Mouse (Mus musculus) ES-E14 (cell line): ENCODE data around the gene Mrpl20.

Experiments
- HCFC1 ChIP-seq: IDR thresholded peaks from 2 replicates; pipeline ENCODE4 v1.6.1; 2012; ENCODE audit warnings: low read length, inconsistent platforms, borderline replicate concordance; ENCODE audit not compliant: insufficient read depth
- MAFK ChIP-seq: IDR thresholded peaks from 2 replicates; pipeline ENCODE4 v1.6.1; 2014; ENCODE audit warnings: mild to moderate bottlenecking, low read depth, low read length, inconsistent platforms; ENCODE audit not compliant: insufficient read depth
- ZC3H11A ChIP-seq: IDR thresholded peaks from 2 replicates; pipeline ENCODE4 v1.6.1; 2012; ENCODE audit warnings: low read depth, mild to moderate bottlenecking, inconsistent platforms, low read length, borderline replicate concordance
- ZNF384 ChIP-seq: IDR thresholded peaks from 2 replicates; pipeline ENCODE4 v1.6.1; 2012; ENCODE audit warnings: low read depth, low read length, inconsistent platforms

DNA sequence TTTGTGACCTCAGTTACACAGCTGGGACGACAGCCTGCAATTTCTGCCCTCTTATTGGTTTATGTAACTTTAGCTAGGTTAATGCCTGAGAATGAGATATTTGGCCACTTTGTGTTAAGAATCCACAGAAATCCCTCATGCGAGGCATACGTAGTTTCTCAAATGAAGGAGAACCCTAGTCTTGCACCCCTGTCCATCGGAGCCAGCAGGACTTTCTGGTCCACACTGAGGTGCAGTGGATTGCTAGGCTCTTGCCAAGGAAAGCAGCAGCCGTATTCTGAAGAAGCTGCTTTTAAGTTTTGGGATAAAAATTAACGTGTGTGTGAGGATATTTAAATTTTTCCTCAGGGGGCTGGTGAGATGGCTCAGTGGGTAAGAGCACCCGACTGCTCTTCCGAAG lies 27.9 kb downstream of the Mrpl20 start:
- no peak for TF ChIP-seq HCFC1
- no peak for TF ChIP-seq ZC3H11A
- no peak for TF ChIP-seq MAFK
- no peak for TF ChIP-seq ZNF384
